Mouse (Mus musculus): ENCODE results near the gene Inha. TPM values are rescaled to one million over a fixed set of nuclear protein-coding genes. Genes with fewer than 3 reads are reported as not detected.

Inha gene
- polyA plus RNA-seq, 1 experiment = 2.9 TPM

- TF ChIP-seq POLR2A (IDR thresholded peaks at IDR 0.05; ENCODE audit: low read depth, low read length) = no peak
- TF ChIP-seq CTCF (IDR thresholded peaks at IDR 0.05; ENCODE audit: extremely low read depth, insufficient read depth, insufficient read length, insufficient replicate concordance) = no peak
- Histone ChIP-seq H3K4me1 (ENCODE audit: control insufficient read depth, insufficient read depth, insufficient read length) (peaks cover 3% of the 10 kb centered on the region; the same call in 1 of the 2 replicates), H3K4me3 (ENCODE audit: extremely low read depth, insufficient read depth, insufficient read length) (peak overlapping the region; percentile 52), H3K36me3 (ENCODE audit: control insufficient read depth, insufficient read depth, low read length) (no peaks in the 10 kb centered on the region), H3K27ac (ENCODE audit: insufficient read depth, low read length) (no peak overlapping the region), H3K27me3 (ENCODE audit: control insufficient read depth, insufficient read depth, low read length) (peaks cover 19% of the 10 kb centered on the region; the same call in 1 of the 2 replicates)
- peak in 1 of 2 experiments; percentile 44 for DNase-seq (ENCODE audit: low read depth in 1 of 2, low spot score in 2 of 2)
- WGBS = 4% methylated on average over 62 of the region's 62 CpGs
Observed at GRCm38 (mm10) chr1:75487405-75488161, 19.3 kb upstream of the Inha start.

GRCm38 (mm10) chr1:75490785-75491551 lies 15.9 kb upstream of the Inha start:
- peaks cover 12% of the 10 kb centered on the region; the same call in 1 of the 2 replicates for H3K27me3 ChIP-seq (ENCODE audit: control insufficient read depth, insufficient read depth, low read length)
- H3K27ac ChIP-seq (ENCODE audit: insufficient read depth, low read length) = no peak overlapping the region
- DNase-seq (ENCODE audit: low read depth in 1 of 2, low spot score in 2 of 2) = no peak
- TF ChIP-seq CTCF (IDR thresholded peaks at IDR 0.05; ENCODE audit: extremely low read depth, insufficient read depth, insufficient read length, insufficient replicate concordance) = no peak
- H3K4me3 ChIP-seq (ENCODE audit: extremely low read depth, insufficient read depth, insufficient read length) = no peak overlapping the region
- 93% methylated on average over 34 of the region's 34 CpGs for WGBS
- H3K36me3 ChIP-seq (ENCODE audit: control insufficient read depth, insufficient read depth, low read length) = no peaks in the 10 kb centered on the region
- H3K4me1 ChIP-seq (ENCODE audit: control insufficient read depth, insufficient read depth, insufficient read length) = peaks cover 3% of the 10 kb centered on the region; the same call in 1 of the 2 replicates

- no peak overlapping the region for H3K4me3 ChIP-seq (ENCODE audit: extremely low read depth, insufficient read depth, insufficient read length)
- TF ChIP-seq CTCF (IDR thresholded peaks at IDR 0.05; ENCODE audit: extremely low read depth, insufficient read depth, insufficient read length, insufficient replicate concordance) = no peak
- no peak for DNase-seq (ENCODE audit: low read depth in 1 of 2, low spot score in 2 of 2)
- H3K4me1 ChIP-seq (ENCODE audit: control insufficient read depth, insufficient read depth, insufficient read length) = no peaks in the 10 kb centered on the region
- WGBS = 84% methylated on average over 24 of the region's 24 CpGs
- H3K27ac ChIP-seq (ENCODE audit: insufficient read depth, low read length) = no peak overlapping the region
- H3K27me3 ChIP-seq (ENCODE audit: control insufficient read depth, insufficient read depth, low read length) = 0 out of 2 replicates have a peak, but pooled peaks cover 2% of the 10 kb centered on the region
- H3K36me3 ChIP-seq (ENCODE audit: control insufficient read depth, insufficient read depth, low read length) = no peaks in the 10 kb centered on the region
Observed at GRCm38 (mm10) chr1:75492579-75493170, 14.2 kb upstream of the Inha start.

- TF ChIP-seq CTCF (IDR thresholded peaks at IDR 0.05; ENCODE audit: extremely low read depth, insufficient read depth, insufficient read length, insufficient replicate concordance) (peak; percentile 52; the same call in 1 of the 2 replicates), POLR2A (IDR thresholded peaks at IDR 0.05; ENCODE audit: low read depth, low read length) (no peak)
- Histone ChIP-seq H3K4me3 (ENCODE audit: extremely low read depth, insufficient read depth, insufficient read length) (no peak overlapping the region), H3K27me3 (ENCODE audit: control insufficient read depth, insufficient read depth, low read length) (no peaks in the 10 kb centered on the region), H3K4me1 (ENCODE audit: control insufficient read depth, insufficient read depth, insufficient read length) (no peaks in the 10 kb centered on the region), H3K36me3 (ENCODE audit: control insufficient read depth, insufficient read depth, low read length) (no peaks in the 10 kb centered on the region), H3K27ac (ENCODE audit: insufficient read depth, low read length) (no peak overlapping the region)
- DNase-seq (ENCODE audit: low read depth in 1 of 2, low spot score in 2 of 2) = no peak
- 69% methylated on average over 12 of the region's 12 CpGs for WGBS
Observed at GRCm38 (mm10) chr1:75494878-75495548, 11.9 kb upstream of the Inha start.

GRCm38 (mm10) chr1:75498897-75499296 lies 8.0 kb upstream of the Inha start:
- Histone ChIP-seq H3K27me3 (ENCODE audit: control insufficient read depth, insufficient read depth, low read length) (no peaks in the 10 kb centered on the region), H3K4me3 (ENCODE audit: extremely low read depth, insufficient read depth, insufficient read length) (no peak overlapping the region), H3K27ac (ENCODE audit: insufficient read depth, low read length) (no peak overlapping the region), H3K36me3 (ENCODE audit: control insufficient read depth, insufficient read depth, low read length) (no peaks in the 10 kb centered on the region), H3K4me1 (ENCODE audit: control insufficient read depth, insufficient read depth, insufficient read length) (no peaks in the 10 kb centered on the region)
- DNase-seq (ENCODE audit: low read depth in 1 of 2, low spot score in 2 of 2) = no peak
- 82% methylated on average over 4 of the region's 4 CpGs for WGBS
- TF ChIP-seq POLR2A (IDR thresholded peaks at IDR 0.05; ENCODE audit: low read depth, low read length) (no peak), CTCF (IDR thresholded peaks at IDR 0.05; ENCODE audit: extremely low read depth, insufficient read depth, insufficient read length, insufficient replicate concordance) (no peak)

GRCm38 (mm10) chr1:75499441-75499840 lies 7.4 kb upstream of the Inha start:
- no peak overlapping the region for H3K4me3 ChIP-seq (ENCODE audit: extremely low read depth, insufficient read depth, insufficient read length)
- 77% methylated on average over 7 of the region's 7 CpGs for WGBS
- H3K27me3 ChIP-seq (ENCODE audit: control insufficient read depth, insufficient read depth, low read length) = no peaks in the 10 kb centered on the region
- H3K27ac ChIP-seq (ENCODE audit: insufficient read depth, low read length) = no peak overlapping the region
- DNase-seq (ENCODE audit: low read depth in 1 of 2, low spot score in 2 of 2) = no peak
- no peak for TF ChIP-seq CTCF (IDR thresholded peaks at IDR 0.05; ENCODE audit: extremely low read depth, insufficient read depth, insufficient read length, insufficient replicate concordance)
- TF ChIP-seq POLR2A (IDR thresholded peaks at IDR 0.05; ENCODE audit: low read depth, low read length) = no peak
- H3K36me3 ChIP-seq (ENCODE audit: control insufficient read depth, insufficient read depth, low read length) = no peaks in the 10 kb centered on the region
- H3K4me1 ChIP-seq (ENCODE audit: control insufficient read depth, insufficient read depth, insufficient read length) = no peaks in the 10 kb centered on the region

Measured in spleen, adult 2 months (tissue).